Comparison of ENCODE assay signal across 15 mouse cellular contexts in genomic region chr16:22466381-22466780, GRCm38 (mm10). TPM values are rescaled to one million over a fixed set of nuclear protein-coding genes. Genes with fewer than 3 reads are reported as not detected.
DNase-seq lines count a peak whose midpoint lies in the region; ATAC-seq and TF ChIP-seq lines count a peak whose summit lies in the region.
"Had no signal": no experiment of that assay in that cellular context is flagged by ENCODE, and none has a peak within 500 bp of the region (broad histone marks: within the 10 kb centered on the region; RNA-seq: fewer than 3 reads in every experiment).

No protein-coding gene starts in this region.

- no peaks in the 10 kb centered on the region for H3K4me1 ChIP-seq in neural tube, embryonic 15.5 days
- H3K4me1 ChIP-seq: liver, embryonic 13.5 days; midbrain, embryonic 10.5 days had no signal

- intact Hi-C loops in left cerebral cortex, adult 2 months (cut with DNase I) = loop anchor here (2.0 kb wide), 1 partner anchor 16 kb away; no protein-coding TSS in a partner anchor
- intact Hi-C loops in gastrocnemius, postnatal 36 days (cut with DNase I) = no loop called here

- no peak overlapping the region for H3K4me2 ChIP-seq in neural tube, embryonic 15.5 days
- H3K4me2 ChIP-seq: heart, embryonic 12.5 days; liver, embryonic 13.5 days had no signal

- no peak overlapping the region for H3K4me3 ChIP-seq in left cerebral cortex, adult 2 months
- H3K4me3 ChIP-seq in neural tube, embryonic 15.5 days (replicated peaks) = no peak overlapping the region
- H3K4me3 ChIP-seq: heart, embryonic 12.5 days; liver, embryonic 13.5 days; midbrain, embryonic 10.5 days had no signal

- H3K9ac ChIP-seq in neural tube, embryonic 15.5 days (replicated peaks) = no peak overlapping the region
- H3K9ac ChIP-seq: heart, embryonic 12.5 days; liver, embryonic 13.5 days had no signal

- no peaks in the 10 kb centered on the region for H3K9me3 ChIP-seq in neural tube, embryonic 15.5 days (replicated peaks)
- H3K9me3 ChIP-seq: heart, embryonic 12.5 days; liver, embryonic 13.5 days; midbrain, embryonic 10.5 days had no signal

- ATAC-seq in neural tube, embryonic 15.5 days (ENCODE audit: low FRiP score) = no peak

- no peak for DNase-seq in left cerebral cortex, adult 2 months (ENCODE audit: extremely low spot score in 1 of 2, low spot score in 2 of 2)
- no peak for DNase-seq in left cerebral cortex, adult 8-10 months (ENCODE audit: low spot score in 2 of 2)
- peak; percentile 87 for DNase-seq in CD4-positive, CD25-positive, alpha-beta regulatory T cell, adult 2 months (ENCODE audit: low read depth, low spot score)
- DNase-seq in naive thymus-derived CD4-positive, alpha-beta T cell, adult 2 months (ENCODE audit: low read depth) = peak; percentile 87
- peak; percentile 49 to 51 for DNase-seq in thymus, postnatal 10 days (ENCODE audit: low spot score in 2 of 2)
- no peak for DNase-seq in kidney, postnatal 10 days
- no peak for DNase-seq in gastrocnemius, postnatal 36 days
- DNase-seq: cerebellum, postnatal 10 days; gastrocnemius, postnatal 25 days; kidney, postnatal 14 days; layer of hippocampus, adult 9-11 months; liver, embryonic 13.5 days had no signal

- H3K27ac ChIP-seq in left cerebral cortex, adult 2 months = peak overlapping the region; percentile 47; the same call in 1 of the 2 replicates
- H3K27ac ChIP-seq in neural tube, embryonic 15.5 days (replicated peaks) = no peak overlapping the region
- H3K27ac ChIP-seq: liver, embryonic 13.5 days; midbrain, embryonic 10.5 days had no signal

- H3K36me3 ChIP-seq in neural tube, embryonic 15.5 days = no peaks in the 10 kb centered on the region
- H3K36me3 ChIP-seq: heart, embryonic 12.5 days; liver, embryonic 13.5 days; midbrain, embryonic 10.5 days had no signal

- no peak for TF ChIP-seq CTCF in left cerebral cortex, adult 2 months (IDR thresholded peaks at IDR 0.05)

- 82% methylated on average over 11 of the region's 11 CpGs for WGBS in neural tube, embryonic 15.5 days

- no peaks in the 10 kb centered on the region for H3K27me3 ChIP-seq in neural tube, embryonic 15.5 days (replicated peaks)
- H3K27me3 ChIP-seq: heart, embryonic 12.5 days; liver, embryonic 13.5 days had no signal

RNA-seq across cellular contexts. Expression of gene Etv5, which starts 26.9 kb away (rescaled TPM):
- 10 to 100 TPM; 94.7 to 97.5 TPM for total RNA-seq in left cerebral cortex, adult 2 months (2021)
- total RNA-seq in left cerebral cortex, adult 8-10 months (2022) = 10 to 100 TPM; 60.9 to 81.8 (median 65.7) TPM
- 22.3 and 24.6 TPM in 2 replicates for polyA plus RNA-seq in neural tube, embryonic 15.5 days (2015; fragmentation: Nextera tagmentation; extraction: Ambion mirVana)
- 10 to 100 TPM; 10.6 to 13.1 TPM for total RNA-seq in gastrocnemius, postnatal 36 days (2021)

Comparison
In these comparisons a context has a peak if more than half of its experiments do, and no peak if none do; other contexts are left out.
1. DNase-seq: peak in CD4-positive, CD25-positive, alpha-beta regulatory T cell, adult 2 months (single experiment), naive thymus-derived CD4-positive, alpha-beta T cell, adult 2 months (single experiment) and thymus, postnatal 10 days (2 of 2); none in left cerebral cortex, adult 2 months (0 of 2), left cerebral cortex, adult 8-10 months (0 of 2), kidney, postnatal 10 days (single experiment) and gastrocnemius, postnatal 36 days (0 of 2).
2. RNA of gene Etv5, which starts 26.9 kb away (total RNA-seq): 94.7 to 97.5 TPM in left cerebral cortex, adult 2 months and 60.9 to 81.8 TPM in left cerebral cortex, adult 8-10 months; 10.6 to 13.1 TPM in gastrocnemius, postnatal 36 days; every median in the first group is over 4 times any median in the second.